Mouse (Mus musculus) liver, embryonic 11.5 days (tissue): ENCODE results near the gene Pttg1ip. TPM values are rescaled to one million over a fixed set of nuclear protein-coding genes. Genes with fewer than 3 reads are reported as not detected.

Experiments used
- ATAC-seq: fragments of 200-750 bp; cut with Nextera tagmentation; replicated peaks from 2 replicates; pipeline ENCODE4 v1.8.0; 2017; ENCODE audit warnings: moderate number of reproducible peaks, mild to moderate bottlenecking, moderate TSS enrichment, moderate library complexity; ENCODE audit not compliant: low FRiP score
- DNase-seq: peaks from one replicate; pipeline ENCODE4 v3.0.0-alpha.2; 2017; ENCODE audit warnings: low spot score
- H3K27ac ChIP-seq: fragments of 300-500 bp; sonication (generic); 2 replicates; pipeline ENCODE4 v1.5.1; 2014; ENCODE audit warnings: mild to moderate bottlenecking, low read depth, low read length, control low read depth
- H3K27me3 ChIP-seq: fragments of 300-500 bp; sonication (generic); replicated peaks from 2 replicates; pipeline ENCODE4 v1.6.1; 2014; ENCODE audit warnings: low read length, mixed read lengths; ENCODE audit not compliant: control insufficient read depth, insufficient read depth
- H3K36me3 ChIP-seq: fragments of 300-500 bp; sonication (generic); 2 replicates; pipeline ENCODE4 v1.6.1; 2014; ENCODE audit warnings: mild to moderate bottlenecking, low read length, moderate library complexity, mixed read lengths; ENCODE audit not compliant: control insufficient read depth, insufficient read depth
- H3K4me1 ChIP-seq: fragments of 300-500 bp; sonication (generic); replicated peaks from 2 replicates; pipeline ENCODE4 v1.6.1; 2014; ENCODE audit warnings: low read length, mixed read lengths; ENCODE audit not compliant: control insufficient read depth, insufficient read depth
- H3K4me2 ChIP-seq: fragments of 300-500 bp; sonication (generic); 2 replicates; pipeline ENCODE4 v1.6.1; 2014; ENCODE audit warnings: mild to moderate bottlenecking, control low read depth, moderate library complexity
- H3K4me3 ChIP-seq: fragments of 300-500 bp; sonication (generic); 2 replicates; pipeline ENCODE4 v1.5.1; 2014; ENCODE audit warnings: low read depth, low read length, control low read depth
- H3K9ac ChIP-seq: fragments of 300-500 bp; sonication (generic); 2 replicates; pipeline ENCODE4 v1.6.1; 2014; ENCODE audit warnings: low read depth, low read length, control low read depth
- H3K9me3 ChIP-seq: fragments of 300-500 bp; sonication (generic); 2 replicates; pipeline ENCODE4 v1.6.1; 2016; ENCODE audit warnings: low read length, inconsistent platforms, mixed read lengths; ENCODE audit not compliant: control insufficient read depth
- WGBS: fragments of 180-500 bp; shearing (Covaris S2); extraction: QIAGEN DNeasy Blood & Tissue Kit; methylation state at CpG from one replicate; pipeline ENCODE4 v1.1.7; 2014; 5-methylcytosine and 5-hydroxymethylcytosine counted together
- polyA plus RNA-seq: library from polyadenylated mRNA; unstranded; fragments of >200 nt; fragmentation: Nextera tagmentation; extraction: Ambion mirVana; gene quantifications from 2 replicates; pipeline ENCODE4 v1.2.1, GENCODE M21; 2014

The Pttg1ip gene
- polyA plus RNA-seq, 1 experiment from 2014 or later, result 94.0 TPM

DNA sequence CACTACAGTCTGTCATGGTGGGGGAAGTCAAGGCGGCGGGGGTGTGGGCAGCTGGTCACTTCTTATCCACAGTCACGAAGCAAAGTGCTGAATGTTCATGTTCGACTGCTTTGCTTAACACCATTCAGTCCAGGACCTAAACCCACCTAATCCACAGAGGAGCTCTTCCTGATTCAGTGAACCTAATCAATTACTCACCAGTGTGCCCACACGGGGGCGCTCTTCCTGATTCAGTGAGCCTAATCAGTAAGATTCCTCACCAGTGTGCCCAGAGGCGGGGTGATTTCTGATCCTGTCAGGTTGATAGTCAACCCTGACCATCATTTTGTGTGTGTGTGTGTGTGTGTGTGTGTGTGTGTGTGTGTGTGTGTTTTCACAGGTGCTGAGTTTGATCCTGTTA is 38.3 kb upstream of the Pttg1ip start:
- no peaks in the 10 kb centered on the region for H3K9me3 ChIP-seq
- H3K4me1 ChIP-seq, result no peaks in the 10 kb centered on the region
- no peak overlapping the region for H3K4me3 ChIP-seq
- no peak overlapping the region for H3K27ac ChIP-seq
- ATAC-seq (no peak), DNase-seq (no peak)
- no peaks in the 10 kb centered on the region for H3K27me3 ChIP-seq
- no peaks in the 10 kb centered on the region for H3K36me3 ChIP-seq
- WGBS, result 44% methylated on average over 7 of the region's 7 CpGs
- H3K4me2 ChIP-seq, result no peak overlapping the region
- H3K9ac ChIP-seq, result no peak overlapping the region

DNA sequence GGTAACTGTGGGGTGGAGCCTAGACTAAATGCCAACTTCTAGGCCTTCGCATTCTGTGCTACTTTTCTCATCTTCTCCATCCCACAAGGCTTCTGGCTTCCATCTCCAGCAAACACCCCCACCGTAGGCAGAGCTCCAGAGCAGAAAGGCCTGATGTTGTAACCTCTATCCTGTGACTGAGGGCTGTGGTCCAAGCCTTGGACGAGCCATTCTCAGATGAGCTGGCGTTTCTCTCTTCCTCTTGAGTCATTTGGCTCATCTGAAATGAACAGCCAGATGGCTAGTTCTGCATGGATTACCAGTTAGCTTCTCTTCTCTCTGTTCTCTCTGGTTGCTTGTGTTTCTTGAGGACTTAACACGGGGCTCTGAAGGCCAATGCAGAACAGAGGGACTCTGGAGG is 36.6 kb upstream of the Pttg1ip start:
- H3K36me3 ChIP-seq, result no peaks in the 10 kb centered on the region
- H3K4me1 ChIP-seq, result no peaks in the 10 kb centered on the region
- H3K9ac ChIP-seq, result no peak overlapping the region
- H3K9me3 ChIP-seq, result no peaks in the 10 kb centered on the region
- H3K27me3 ChIP-seq, result no peaks in the 10 kb centered on the region
- DNase-seq (no peak), ATAC-seq (no peak)
- H3K4me2 ChIP-seq, result no peak overlapping the region
- H3K4me3 ChIP-seq, result no peak overlapping the region
- H3K27ac ChIP-seq, result no peak overlapping the region
- 72% methylated on average over 5 of the region's 5 CpGs for WGBS

DNA sequence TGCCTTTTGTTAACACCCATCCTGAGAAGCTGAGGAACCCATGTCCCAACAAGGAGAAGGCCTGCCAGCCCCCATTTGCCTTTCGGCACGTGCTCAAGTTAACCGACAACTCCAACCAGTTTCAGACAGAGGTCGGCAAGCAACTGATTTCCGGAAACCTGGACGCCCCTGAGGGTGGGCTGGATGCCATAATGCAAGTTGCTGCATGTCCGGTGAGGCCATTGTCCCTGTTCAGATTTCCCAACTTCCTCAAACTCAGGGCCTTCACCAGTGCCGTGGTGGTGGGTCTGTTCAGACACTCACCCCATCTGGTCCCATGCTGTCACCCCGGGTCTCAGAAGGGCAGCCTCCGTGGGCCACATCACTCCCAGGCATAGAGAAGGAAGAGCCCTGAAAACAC is 32.9 kb upstream of the Pttg1ip start:
- Histone ChIP-seq H3K4me3 (no peak overlapping the region), H3K27me3 (no peaks in the 10 kb centered on the region), H3K27ac (no peak overlapping the region), H3K4me2 (no peak overlapping the region), H3K9ac (no peak overlapping the region), H3K4me1 (no peaks in the 10 kb centered on the region; the same call in 1 of the 2 replicates), H3K36me3 (no peaks in the 10 kb centered on the region), H3K9me3 (no peaks in the 10 kb centered on the region)
- 83% methylated on average over 10 of the region's 10 CpGs for WGBS
- DNase-seq (no peak), ATAC-seq (no peak)

DNA sequence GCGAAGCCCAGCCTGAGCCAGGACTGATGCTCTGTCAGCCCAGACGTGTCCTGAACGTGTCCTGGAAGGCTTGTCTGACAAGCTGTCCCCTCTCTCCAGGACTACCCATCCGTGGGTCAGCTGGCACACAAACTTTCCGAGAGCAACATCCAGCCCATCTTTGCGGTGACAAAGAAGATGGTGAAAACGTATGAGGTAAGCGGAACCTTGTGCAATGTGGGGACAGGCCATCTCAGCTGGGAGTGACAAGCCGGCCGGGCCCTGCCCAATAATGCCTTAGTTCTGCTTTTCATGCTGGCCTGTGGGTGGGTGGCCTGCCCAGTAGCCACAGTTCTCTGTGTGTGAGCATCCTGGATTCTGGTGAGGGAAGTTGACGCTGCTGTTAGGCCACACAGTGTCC is 30.6 kb upstream of the Pttg1ip start:
- Histone ChIP-seq H3K4me3 (no peak overlapping the region), H3K9ac (no peak overlapping the region), H3K9me3 (no peaks in the 10 kb centered on the region), H3K27me3 (no peaks in the 10 kb centered on the region), H3K27ac (no peak overlapping the region), H3K4me2 (no peak overlapping the region), H3K4me1 (no peaks in the 10 kb centered on the region; the same call in 1 of the 2 replicates), H3K36me3 (no peaks in the 10 kb centered on the region)
- 74% methylated on average over 11 of the region's 11 CpGs for WGBS
- ATAC-seq (no peak), DNase-seq (no peak)

DNA sequence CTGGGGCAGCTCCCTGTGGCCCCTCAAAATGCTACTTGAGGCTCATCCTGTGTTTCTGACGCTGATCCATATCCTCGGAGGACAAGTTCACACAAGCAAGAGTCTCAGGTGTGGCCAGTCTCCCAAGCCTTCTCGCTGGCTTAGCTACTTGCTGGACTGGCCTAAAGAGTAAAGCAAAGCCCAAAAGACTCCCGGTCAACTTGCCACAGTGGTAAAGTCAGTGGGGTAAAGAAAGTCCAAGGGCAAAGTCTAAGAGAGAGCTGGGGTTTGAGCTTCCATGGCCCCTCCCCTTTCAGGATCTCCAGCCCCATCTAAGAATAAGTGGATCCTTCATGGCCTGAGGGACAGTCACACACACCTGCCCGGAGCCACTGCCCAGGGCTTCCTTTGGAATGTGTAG is 29.4 kb upstream of the Pttg1ip start:
- H3K9me3 ChIP-seq, result no peaks in the 10 kb centered on the region
- no peak overlapping the region for H3K27ac ChIP-seq
- no peaks in the 10 kb centered on the region; the same call in 1 of the 2 replicates for H3K4me1 ChIP-seq
- DNase-seq (no peak), ATAC-seq (no peak)
- no peaks in the 10 kb centered on the region for H3K27me3 ChIP-seq
- no peak overlapping the region for H3K4me3 ChIP-seq
- no peak overlapping the region for H3K4me2 ChIP-seq
- H3K9ac ChIP-seq, result no peak overlapping the region
- no peaks in the 10 kb centered on the region for H3K36me3 ChIP-seq
- 89% methylated on average over 5 of the region's 5 CpGs for WGBS

DNA sequence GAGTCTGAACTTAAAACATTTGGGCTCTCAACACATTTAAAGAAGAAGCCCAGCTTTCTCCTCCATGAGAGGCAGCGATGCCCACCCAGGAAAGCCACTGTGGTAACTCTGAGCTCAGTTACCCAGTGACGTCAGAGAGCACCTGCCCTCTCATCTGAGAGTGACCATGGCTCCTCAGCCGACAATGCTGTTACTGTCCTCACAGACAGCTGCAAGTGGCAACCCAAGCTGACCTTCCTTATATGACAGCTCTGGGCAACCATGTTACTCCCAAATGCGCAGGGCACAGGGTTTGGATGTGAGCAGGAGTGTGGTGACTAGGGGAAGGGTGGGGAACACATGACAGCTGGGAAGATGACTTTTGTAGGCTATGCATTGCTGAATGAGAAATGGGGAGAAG is 28.2 kb upstream of the Pttg1ip start:
- H3K27ac ChIP-seq, result no peak overlapping the region
- H3K4me1 ChIP-seq, result no peaks in the 10 kb centered on the region; the same call in 1 of the 2 replicates
- H3K27me3 ChIP-seq, result no peaks in the 10 kb centered on the region
- ATAC-seq (no peak), DNase-seq (no peak)
- no peak overlapping the region for H3K9ac ChIP-seq
- 82% methylated on average over 4 of the region's 4 CpGs for WGBS
- H3K4me2 ChIP-seq, result no peak overlapping the region
- no peaks in the 10 kb centered on the region for H3K36me3 ChIP-seq
- no peak overlapping the region for H3K4me3 ChIP-seq
- no peaks in the 10 kb centered on the region for H3K9me3 ChIP-seq

DNA sequence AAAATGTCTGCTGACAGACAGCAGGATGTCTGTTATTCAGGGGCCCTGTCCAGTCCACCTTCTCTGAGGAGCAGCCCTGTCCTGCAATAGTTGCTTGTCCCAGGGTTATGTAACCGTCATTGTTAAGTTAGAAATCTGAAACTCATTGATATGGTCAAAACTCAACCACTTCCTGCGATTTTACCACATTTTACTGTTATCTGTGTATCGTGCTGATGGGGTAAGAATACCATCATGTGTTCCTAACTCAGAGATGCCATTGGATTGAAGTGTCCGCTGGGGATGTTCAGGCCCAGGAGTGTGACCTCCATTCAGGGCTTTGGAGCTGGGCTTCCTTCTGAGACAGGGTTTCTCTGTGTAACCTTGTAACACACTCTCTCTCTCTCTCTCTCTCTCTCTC is 26.6 kb upstream of the Pttg1ip start:
- Histone ChIP-seq H3K4me2 (no peak overlapping the region), H3K27ac (no peak overlapping the region), H3K9me3 (no peaks in the 10 kb centered on the region), H3K4me1 (no peaks in the 10 kb centered on the region; the same call in 1 of the 2 replicates), H3K9ac (no peak overlapping the region), H3K4me3 (no peak overlapping the region), H3K27me3 (no peaks in the 10 kb centered on the region), H3K36me3 (no peaks in the 10 kb centered on the region)
- ATAC-seq (no peak), DNase-seq (no peak)
- 68% methylated on average over 4 of the region's 4 CpGs for WGBS

DNA sequence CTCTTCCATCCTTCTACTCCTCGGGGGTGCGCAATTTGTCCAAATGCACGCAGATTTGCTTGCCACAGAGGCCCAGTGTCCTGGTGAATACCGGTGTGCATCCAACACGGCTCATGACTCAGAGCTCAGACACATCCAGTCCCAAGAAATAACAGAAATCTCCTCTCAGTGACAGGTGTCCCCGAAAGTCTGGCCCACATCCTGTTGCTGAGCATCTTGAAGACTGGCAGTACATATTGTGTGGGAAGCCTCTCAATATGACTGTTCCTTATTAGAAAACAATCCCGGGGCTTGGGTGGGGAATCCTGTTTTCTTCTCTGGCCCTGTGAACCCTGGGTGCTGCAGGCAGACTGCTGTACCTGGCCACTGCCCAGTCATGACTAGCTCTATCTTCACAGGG is 24.9 kb upstream of the Pttg1ip start:
- H3K4me1 ChIP-seq, result peaks cover 10% of the 10 kb centered on the region
- H3K9ac ChIP-seq, result no peak overlapping the region
- H3K27me3 ChIP-seq, result no peaks in the 10 kb centered on the region
- no peak for DNase-seq
- ATAC-seq, result no peak
- no peak overlapping the region for H3K4me2 ChIP-seq
- H3K4me3 ChIP-seq, result no peak overlapping the region
- no peak overlapping the region for H3K27ac ChIP-seq
- 94% methylated on average over 7 of the region's 7 CpGs for WGBS
- no peaks in the 10 kb centered on the region for H3K9me3 ChIP-seq
- no peaks in the 10 kb centered on the region for H3K36me3 ChIP-seq

DNA sequence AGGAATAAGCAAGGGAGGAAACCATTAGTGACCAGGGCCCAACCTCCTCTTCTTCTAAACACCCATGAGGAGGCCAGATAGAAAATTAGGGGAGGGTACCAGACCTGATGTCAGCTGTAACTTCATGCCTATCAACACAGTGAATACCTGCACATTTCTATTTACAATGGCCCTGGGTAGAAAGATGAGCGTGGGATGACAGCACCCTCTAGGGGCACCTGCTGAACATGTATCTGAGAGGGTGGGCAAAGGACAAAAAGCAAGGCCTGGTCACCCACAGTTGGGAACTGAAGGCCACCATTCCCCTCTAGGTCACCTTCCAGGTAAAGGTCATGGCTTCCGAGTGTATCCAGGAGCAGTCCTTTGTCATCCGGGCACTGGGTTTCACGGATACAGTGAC is 23.9 kb upstream of the Pttg1ip start:
- H3K4me3 ChIP-seq, result no peak overlapping the region
- no peak overlapping the region for H3K27ac ChIP-seq
- no peaks in the 10 kb centered on the region for H3K9me3 ChIP-seq
- H3K4me1 ChIP-seq, result peaks cover 10% of the 10 kb centered on the region
- ATAC-seq (no peak), DNase-seq (no peak)
- WGBS, result 79% methylated on average over 4 of the region's 4 CpGs
- no peak overlapping the region for H3K4me2 ChIP-seq
- H3K36me3 ChIP-seq, result no peaks in the 10 kb centered on the region
- no peaks in the 10 kb centered on the region for H3K27me3 ChIP-seq
- H3K9ac ChIP-seq, result no peak overlapping the region
